Mouse (Mus musculus) CH12.LX (cell line): Measurements from ENCODE around the gene Stk39. TPM values are rescaled to one million over a fixed set of nuclear protein-coding genes. Genes with fewer than 3 reads are reported as not detected.

Source experiments
- DNase-seq: peaks from one replicate; pipeline ENCODE4 v3.0.0-alpha.2; 2013; ENCODE audit errors: extremely low read depth
- H3K27ac ChIP-seq: 2 replicates; pipeline ENCODE4 v1.5.1; 2012; ENCODE audit warnings: low read depth, mild to moderate bottlenecking, control low read depth, moderate library complexity; ENCODE audit not compliant: insufficient read depth
- H3K27me3 ChIP-seq: replicated peaks from 2 replicates; pipeline ENCODE3; 2012; ENCODE audit warnings: inconsistent platforms
- H3K36me3 ChIP-seq, 2 experiments: replicated peaks in 1 of 2; 2 replicates each; pipeline versions ENCODE3 to v1.6.1; 2012; ENCODE audit warnings: inconsistent platforms in 1 of 2, low read length in 1 of 2, mild to moderate bottlenecking in 1 of 2, mixed read lengths in 1 of 2, moderate library complexity in 1 of 2; ENCODE audit not compliant: control insufficient read depth in 1 of 2, insufficient read depth in 1 of 2
- H3K4me1 ChIP-seq, 2 experiments: 2 replicates each; pipeline ENCODE4 v1.6.1; 2012; ENCODE audit warnings: inconsistent platforms in 1 of 2, moderate library complexity in 1 of 2; ENCODE audit not compliant: insufficient read depth in 2 of 2, control insufficient read depth in 1 of 2
- H3K4me2 ChIP-seq: 2 replicates; pipeline ENCODE4 v1.6.1; 2012; ENCODE audit warnings: low read depth, mild to moderate bottlenecking, control low read depth; ENCODE audit not compliant: poor library complexity, insufficient read depth, severe bottlenecking
- H3K4me3 ChIP-seq, 3 experiments: fragments of 150-350 bp in 1 of 3; sonication (generic) in 1 of 3; replicated peaks in 1 of 3; 2 replicates each; pipeline versions ENCODE3 to v1.5.1; 2011 to 2012; ENCODE audit warnings: low read depth in 2 of 3, low read length in 2 of 3, mild to moderate bottlenecking in 2 of 3, moderate library complexity in 2 of 3, control low read depth in 1 of 3, improper control_type of control experiment in 1 of 3, inconsistent platforms in 1 of 3, mixed read lengths in 1 of 3; ENCODE audit not compliant: poor library complexity in 1 of 3
- H3K79me2 ChIP-seq: replicated peaks from 2 replicates; pipeline ENCODE4 v1.6.1; 2012; ENCODE audit warnings: mild to moderate bottlenecking, moderate library complexity; ENCODE audit not compliant: control insufficient read depth, poor library complexity, insufficient read depth, severe bottlenecking; ENCODE audit errors: extremely low read depth
- H3K9ac ChIP-seq: 2 replicates; pipeline ENCODE4 v1.6.1; 2012; ENCODE audit warnings: low read depth, mild to moderate bottlenecking, control low read depth, moderate library complexity; ENCODE audit not compliant: insufficient read depth
- H3K9me3 ChIP-seq: replicated peaks from 2 replicates; pipeline ENCODE3; 2012; ENCODE audit warnings: low read length, inconsistent platforms, mixed read lengths
- CTCF ChIP-seq, 2 experiments: IDR thresholded peaks in 1 of 2; conservative IDR thresholded peaks in 1 of 2; 2 replicates each; pipeline ENCODE4 v1.5.1; 2011 to 2012; ENCODE audit warnings: low read depth in 2 of 2, low read length in 2 of 2, improper control_type of control experiment in 1 of 2, inconsistent platforms in 1 of 2, mild to moderate bottlenecking in 1 of 2, moderate library complexity in 1 of 2
- EP300 ChIP-seq: IDR thresholded peaks from 2 replicates; pipeline ENCODE4 v1.6.1; 2011; ENCODE audit warnings: low read length, improper control_type of control experiment
- GABPA ChIP-seq: IDR thresholded peaks from 2 replicates; pipeline ENCODE4 v1.6.1; 2012; ENCODE audit warnings: low read depth, low read length, improper control_type of control experiment, inconsistent platforms; ENCODE audit not compliant: insufficient replicate concordance
- JUN ChIP-seq: IDR thresholded peaks from 2 replicates; pipeline ENCODE4 v1.6.1; 2011; ENCODE audit warnings: low read depth, mild to moderate bottlenecking, low read length, improper control_type of control experiment, moderate library complexity; ENCODE audit not compliant: insufficient read depth
- KAT2A ChIP-seq: IDR thresholded peaks from 2 replicates; pipeline ENCODE4 v1.6.1; 2012; ENCODE audit warnings: low read length, improper control_type of control experiment, inconsistent platforms; ENCODE audit not compliant: insufficient replicate concordance
- MAX ChIP-seq: IDR thresholded peaks from 2 replicates; pipeline ENCODE4 v1.6.1; 2011; ENCODE audit warnings: low read length, improper control_type of control experiment
- MAZ ChIP-seq: IDR thresholded peaks from 2 replicates; pipeline ENCODE4 v1.6.1; 2012; ENCODE audit warnings: low read depth, mild to moderate bottlenecking, inconsistent platforms, low read length, improper control_type of control experiment, moderate library complexity
- MEF2A ChIP-seq: IDR thresholded peaks from 2 replicates; pipeline ENCODE4 v1.6.1; 2014; ENCODE audit warnings: low read depth, mild to moderate bottlenecking, inconsistent platforms, low read length, improper control_type of control experiment, borderline replicate concordance
- MXI1 ChIP-seq: IDR thresholded peaks from 2 replicates; pipeline ENCODE4 v1.6.1; 2011; ENCODE audit warnings: mild to moderate bottlenecking, low read depth, low read length, improper control_type of control experiment
- MYC ChIP-seq: IDR thresholded peaks from 2 replicates; pipeline ENCODE4 v1.6.1; 2011; ENCODE audit warnings: low read depth, mild to moderate bottlenecking, improper control_type of control experiment, low read length
- NRF1 ChIP-seq: IDR thresholded peaks from 2 replicates; pipeline ENCODE4 v1.6.1; 2014; ENCODE audit warnings: low read depth, mild to moderate bottlenecking, inconsistent platforms, low read length, improper control_type of control experiment, moderate library complexity
- PAX5 ChIP-seq: IDR thresholded peaks from 2 replicates; pipeline ENCODE4 v1.6.1; 2012; ENCODE audit warnings: low read length, inconsistent platforms, mixed read lengths
- POLR2A ChIP-seq: IDR thresholded peaks from 2 replicates; pipeline ENCODE4 v1.6.1; 2011; ENCODE audit warnings: low read depth, mild to moderate bottlenecking, improper control_type of control experiment, low read length
- POLR2AphosphoS2 ChIP-seq: IDR thresholded peaks from 2 replicates; pipeline ENCODE4 v1.6.1; 2011; ENCODE audit warnings: low read depth, low read length, improper control_type of control experiment
- SIN3A ChIP-seq: IDR thresholded peaks from 2 replicates; pipeline ENCODE4 v1.6.1; 2012; ENCODE audit warnings: low read length, improper control_type of control experiment, inconsistent platforms
- SMC3 ChIP-seq: IDR thresholded peaks from 2 replicates; pipeline ENCODE4 v1.6.1; 2011; ENCODE audit warnings: low read depth, low read length, improper control_type of control experiment
- TBP ChIP-seq: conservative IDR thresholded peaks from 2 replicates; pipeline ENCODE4 v1.6.1; 2011; ENCODE audit warnings: low read depth, low read length, improper control_type of control experiment
- TCF12 ChIP-seq: IDR thresholded peaks from 2 replicates; pipeline ENCODE4 v1.6.1; 2014; ENCODE audit warnings: low read depth, mild to moderate bottlenecking, inconsistent platforms, low read length, improper control_type of control experiment
- UBTF ChIP-seq: IDR thresholded peaks from 2 replicates; pipeline ENCODE4 v1.6.1; 2012; ENCODE audit warnings: low read depth, mild to moderate bottlenecking, inconsistent platforms, low read length, improper control_type of control experiment, moderate library complexity
- USF1 ChIP-seq: IDR thresholded peaks from 2 replicates; pipeline ENCODE4 v1.6.1; 2014; ENCODE audit warnings: low read depth, mild to moderate bottlenecking, inconsistent platforms, low read length, improper control_type of control experiment
- USF2 ChIP-seq: conservative IDR thresholded peaks from 2 replicates; pipeline ENCODE4 v1.6.1; 2011; ENCODE audit warnings: low read depth, low read length, improper control_type of control experiment
- ZKSCAN1 ChIP-seq: IDR thresholded peaks from 2 replicates; pipeline ENCODE4 v1.6.1; 2012; ENCODE audit warnings: low read depth, inconsistent platforms, low read length, improper control_type of control experiment, borderline replicate concordance
- ZMIZ1 ChIP-seq: IDR thresholded peaks from 2 replicates; pipeline ENCODE4 v1.6.1; 2012; ENCODE audit warnings: low read depth, mild to moderate bottlenecking, inconsistent platforms, low read length, improper control_type of control experiment
- ZNF384 ChIP-seq: IDR thresholded peaks from 2 replicates; pipeline ENCODE4 v1.6.1; 2012; ENCODE audit warnings: low read depth, low read length, improper control_type of control experiment, inconsistent platforms
- dilution Hi-C: fragments of 300-500 bp; cut with MboI; formaldehyde crosslinking; loops from 2 replicates; pipeline ENCODE4 v1.14.3; 2020; ENCODE audit warnings: low sequenced_read_pairs; ENCODE audit not compliant: extremely low pct_unique_long_range_greater_than_20kb, extremely low pct_ligation_motif_present
- in situ Hi-C: fragments of 300-500 bp; cut with MboI; formaldehyde crosslinking; loops from 3 replicates; pipeline ENCODE4 v1.14.3; 2019; ENCODE audit warnings: low sequenced_read_pairs, low pct_ligation_motif_present, low pct_unique_long_range_greater_than_20kb, mixed read lengths
- polyA plus RNA-seq: library from polyadenylated mRNA; unstranded; fragments of >175 nt; gene quantifications from 2 replicates; pipeline ENCODE4 v1.2.1, GENCODE M21; 2012; ENCODE audit warnings: low read depth; ENCODE audit not compliant: insufficient read length
- total RNA-seq, 2 experiments: library from RNA; depleted of rRNA; stranded (reverse); fragments of 300-350 nt in 1 of 2; fragments of >200 nt in 1 of 2; gene quantifications; 2 replicates each; pipeline ENCODE4 v1.2.3; 2012 to 2014

Stk39 gene
- total and polyA plus RNA-seq, 3 experiments: not detected

DNA sequence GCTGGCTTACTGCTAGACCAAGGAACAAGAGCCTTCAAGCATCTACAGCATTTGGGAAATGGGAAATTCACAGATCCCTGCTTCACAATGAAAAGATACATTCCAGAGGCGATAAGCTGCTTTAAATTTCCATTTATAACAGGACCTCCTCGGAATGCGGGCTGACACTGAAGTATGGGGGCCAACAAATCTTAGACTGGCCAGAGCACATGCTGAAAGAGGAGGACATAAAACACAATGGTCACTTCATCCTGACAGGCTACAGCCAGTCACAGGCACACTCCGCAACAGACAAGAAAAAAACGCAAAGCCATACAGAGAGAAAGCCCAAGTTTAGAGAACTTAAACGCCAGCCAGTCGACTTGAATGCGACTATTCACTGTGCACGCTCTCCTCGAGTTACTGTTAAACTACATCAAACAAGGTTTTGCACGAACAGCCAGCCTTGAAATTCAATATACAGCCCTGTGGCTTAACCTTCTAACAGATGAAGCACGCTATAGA lies 65.4 kb downstream of the Stk39 start:
- H3K4me2 ChIP-seq: no peak overlapping the region
- no peak for DNase-seq
- H3K79me2 ChIP-seq: no peaks in the 10 kb centered on the region
- no peaks in the 10 kb centered on the region for H3K27me3 ChIP-seq
- in situ Hi-C loops (no loop called here), dilution Hi-C loops (no loop called here)
- peaks cover 73% of the 10 kb centered on the region for H3K9me3 ChIP-seq
- no peaks in the 10 kb centered on the region for H3K36me3 ChIP-seq
- TF ChIP-seq KAT2A (no peak), ZMIZ1 (no peak), USF2 (no peak), EP300 (no peak), GABPA (no peak), NRF1 (no peak), MEF2A (no peak), USF1 (no peak), UBTF (no peak), MAX (no peak), PAX5 (no peak), ZKSCAN1 (no peak), TCF12 (no peak), JUN (no peak), MXI1 (no peak), MYC (no peak), SMC3 (no peak), POLR2A (no peak), CTCF (conservative IDR thresholded peaks at IDR 0.05 in 1 of 2, IDR thresholded peaks at IDR 0.05 in 1 of 2; ENCODE audit: low read depth in 2 of 2, low read length in 2 of 2) (no peak)
- H3K9ac ChIP-seq: no peak overlapping the region
- H3K4me3 ChIP-seq: no peak overlapping the region
- no peak overlapping the region for H3K27ac ChIP-seq
- H3K4me1 ChIP-seq: no peaks in the 10 kb centered on the region

GRCm38 (mm10) chr2:68405163-68405715 lies 66.8 kb downstream of the Stk39 start:
- dilution Hi-C loops (no loop called here), in situ Hi-C loops (no loop called here)
- TF ChIP-seq MEF2A (no peak), POLR2AphosphoS2 (no peak), MAZ (no peak), CTCF (conservative IDR thresholded peaks at IDR 0.05 in 1 of 2, IDR thresholded peaks at IDR 0.05 in 1 of 2; ENCODE audit: low read depth in 2 of 2, low read length in 2 of 2) (no peak), ZNF384 (no peak), TBP (no peak), SIN3A (no peak), KAT2A (no peak), MYC (no peak), GABPA (no peak), MXI1 (no peak), ZKSCAN1 (no peak)
- Histone ChIP-seq H3K4me2 (no peak overlapping the region), H3K4me1 (no peaks in the 10 kb centered on the region), H3K9ac (no peak overlapping the region), H3K4me3 (no peak overlapping the region), H3K36me3 (no peaks in the 10 kb centered on the region), H3K27ac (no peak overlapping the region), H3K9me3 (peaks cover 77% of the 10 kb centered on the region), H3K27me3 (no peaks in the 10 kb centered on the region), H3K79me2 (no peaks in the 10 kb centered on the region)
- no peak for DNase-seq
